Mouse (Mus musculus) testis, adult 2 months (tissue): ENCODE measurements around the gene Ctsz.

Experiments used
- CTCF ChIP-seq: fragments of 200-500 bp; IDR thresholded peaks from 2 replicates; pipeline ENCODE4 v1.5.1; 2012; ENCODE audit warnings: low read depth, mild to moderate bottlenecking, inconsistent platforms, low read length, moderate library complexity; ENCODE audit not compliant: control insufficient read depth, insufficient read depth, insufficient replicate concordance
- POLR2A ChIP-seq: fragments of 200-500 bp; IDR thresholded peaks from 2 replicates; pipeline ENCODE4 v1.6.1; 2012; ENCODE audit warnings: low read depth, mild to moderate bottlenecking, inconsistent platforms, low read length, moderate library complexity; ENCODE audit not compliant: control insufficient read depth

- no peak for TF ChIP-seq POLR2A
- no peak for TF ChIP-seq CTCF
Measured at GRCm38 (mm10) chr2:174443046-174443445, 4.2 kb upstream of the Ctsz start.
